Mouse (Mus musculus) forebrain, embryonic 12.5 days (tissue): ENCODE results near the gene 1110017D15Rik. TPM values are rescaled to one million over a fixed set of nuclear protein-coding genes. Genes with fewer than 3 reads are reported as not detected.

ENCODE experiments used
- polyA plus RNA-seq: library from polyadenylated mRNA; unstranded; fragments of >200 nt; fragmentation: Nextera tagmentation; extraction: Ambion mirVana; gene quantifications from 2 replicates; pipeline ENCODE4 v1.2.1, GENCODE M21; 2016

1110017D15Rik gene
- polyA plus RNA-seq, 1 experiment from 2014 or later, result 10.5 TPM

Other genes with a start within 250 kb of the 1110017D15Rik start
- 82.6 and 97.6 TPM in 2 replicates for gene Ubap2, start 242.2 kb downstream of the 1110017D15Rik start, polyA plus RNA-seq
- gene Dcaf12, start 202.4 kb downstream of the 1110017D15Rik start, polyA plus RNA-seq, result 70.9 and 78.6 TPM in 2 replicates
- 79.7 and 80.4 TPM in 2 replicates for gene Ubap1, start 168.3 kb downstream of the 1110017D15Rik start, polyA plus RNA-seq
- 14.3 and 17.9 TPM in 2 replicates for gene Kif24, start 52.4 kb downstream of the 1110017D15Rik start, polyA plus RNA-seq
- 64.0 and 68.2 TPM in 2 replicates for gene Nudt2, start 52.2 kb downstream of the 1110017D15Rik start, polyA plus RNA-seq
- 6.3 and 7.8 TPM in 2 replicates for gene AI464131, start 14.3 kb downstream of the 1110017D15Rik start, polyA plus RNA-seq
- 9.3 and 10.1 TPM in 2 replicates for gene Fam219a, start 52.2 kb upstream of the 1110017D15Rik start, polyA plus RNA-seq
- 1.5 TPM in 2 replicates for gene Dnaic1, start 52.4 kb upstream of the 1110017D15Rik start, polyA plus RNA-seq
- 43.2 and 44.7 TPM in 2 replicates for gene Enho, start 123.0 kb upstream of the 1110017D15Rik start, polyA plus RNA-seq
- gene Cntfr, start 179.8 kb upstream of the 1110017D15Rik start, polyA plus RNA-seq, result 21.9 and 28.3 TPM in 2 replicates
- gene Il11ra1, start 182.7 kb upstream of the 1110017D15Rik start, polyA plus RNA-seq, result 56.6 and 62.1 TPM in 2 replicates
- gene Rpp25l, start 196.2 kb upstream of the 1110017D15Rik start, polyA plus RNA-seq, result 77.0 and 79.1 TPM in 2 replicates
- gene Dctn3, start 205.8 kb upstream of the 1110017D15Rik start, polyA plus RNA-seq, result 159 and 179 TPM in 2 replicates
- gene Arid3c, start 213.8 kb upstream of the 1110017D15Rik start, polyA plus RNA-seq, result 0.42 and 0.46 TPM in 2 replicates
- 16.6 and 19.8 TPM in 2 replicates for gene Galt, start 237.9 kb upstream of the 1110017D15Rik start, polyA plus RNA-seq
- 57.3 and 57.8 TPM in 2 replicates for gene Sigmar1, start 238.8 kb upstream of the 1110017D15Rik start, polyA plus RNA-seq